Mouse (Mus musculus) adrenal gland, adult 18-20 months (tissue): ENCODE results near the gene Klhl33. TPM values are rescaled to one million over a fixed set of nuclear protein-coding genes. Genes with fewer than 3 reads are reported as not detected.
"Not testable (repeated sequence)": the region's sequence is repeated elsewhere in the genome, so short reads cannot be mapped to it uniquely, and the experiment has no call there.

Experiments
- DNase-seq, 2 experiments: peaks; one replicate each; pipeline ENCODE4 v3.0.0; 2021 to 2022; ENCODE audit warnings: low spot score in 2 of 2
- long read RNA-seq, 2 experiments: library from polyadenylated mRNA; stranded (forward); transcript quantifications; one replicate each; pipeline ENCODE4 v2.0.0; 2021
- total RNA-seq, 2 experiments: library from RNA; stranded (reverse); gene quantifications; 1 replicate in 1 of 2; 2 replicates in 1 of 2; pipeline ENCODE4 v1.2.3; 2021

The Klhl33 gene
- 1 to 10 TPM in 1 of 2 experiments, under 1 TPM in 1; 0.83 to 1.3 TPM for total RNA-seq
- long read RNA-seq, experiment 1: 0 reads
- long read RNA-seq, experiment 2, full-length matches to known transcripts: 1 of 3 reads
- long read RNA-seq, experiment 2, partial matches to known transcripts: 0 of 3 reads
- long read RNA-seq, experiment 2, other reads (novel, unspliced or antisense): 2 of 3 reads

DNA sequence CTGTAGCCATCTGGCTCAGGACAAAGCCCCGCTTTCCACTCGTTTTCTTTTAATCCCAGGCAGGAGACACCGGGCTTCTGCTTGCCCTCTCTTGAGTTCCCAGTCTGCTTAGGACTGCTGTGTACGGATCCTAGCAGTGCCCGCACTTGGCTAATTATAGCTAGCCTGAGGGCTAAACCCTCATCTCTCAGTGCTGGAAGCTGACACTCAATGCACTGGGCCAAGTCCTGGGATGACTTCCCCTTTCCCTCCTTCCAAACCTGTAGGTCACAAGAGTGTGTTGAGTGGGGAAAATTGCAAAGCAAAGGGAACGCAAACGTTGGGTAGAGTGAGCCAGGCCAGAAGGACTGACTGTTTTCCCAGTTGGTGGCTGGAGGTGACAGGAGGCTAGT is at the start of gene Klhl33:
Gene Klhl33 (minus strand): TSS at position 134 of the 392 bp plus-strand sequence.
- DNase-seq: no peak

DNA sequence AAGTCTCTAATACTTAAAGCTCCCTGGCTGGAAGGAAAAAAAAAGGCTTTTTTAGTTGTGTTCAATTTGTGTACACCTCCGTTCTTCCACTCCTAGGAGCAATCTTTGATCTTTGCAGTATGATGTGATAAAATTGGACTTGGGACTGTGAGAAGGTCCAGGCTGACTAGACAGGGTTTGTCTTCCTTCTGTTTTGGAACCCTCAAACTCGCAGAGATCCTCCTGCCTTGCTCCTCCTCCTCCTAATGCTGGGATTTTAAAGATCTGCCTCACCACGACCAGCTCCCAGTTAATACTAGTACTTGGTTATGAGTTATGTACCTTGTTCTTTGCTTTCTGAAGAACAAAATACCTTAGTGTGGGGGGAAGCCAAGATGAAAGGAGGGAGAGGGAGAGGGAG is 48.2 kb upstream of the Klhl33 start:
- DNase-seq: not testable (repeated sequence)

DNA sequence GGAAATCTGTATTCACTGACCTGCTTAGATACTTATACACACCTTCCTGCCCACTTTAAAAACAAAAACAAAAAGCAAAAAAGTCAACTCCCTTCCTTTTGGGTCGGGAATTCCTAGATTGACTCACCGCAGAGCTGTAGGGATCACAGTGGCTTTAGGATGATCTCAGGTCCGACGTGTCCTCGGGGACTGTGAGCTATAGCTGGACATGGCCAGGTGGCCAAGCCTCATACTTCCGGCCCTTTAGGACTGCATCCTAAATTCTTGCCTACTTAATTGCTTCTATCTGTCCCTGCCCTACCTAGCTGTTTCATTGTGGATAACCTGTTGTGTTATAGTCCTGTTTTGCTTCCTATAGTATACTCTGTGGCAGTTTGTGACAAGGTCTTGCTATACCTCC is 47.8 kb upstream of the Klhl33 start:
- not testable (repeated sequence) for DNase-seq

DNA sequence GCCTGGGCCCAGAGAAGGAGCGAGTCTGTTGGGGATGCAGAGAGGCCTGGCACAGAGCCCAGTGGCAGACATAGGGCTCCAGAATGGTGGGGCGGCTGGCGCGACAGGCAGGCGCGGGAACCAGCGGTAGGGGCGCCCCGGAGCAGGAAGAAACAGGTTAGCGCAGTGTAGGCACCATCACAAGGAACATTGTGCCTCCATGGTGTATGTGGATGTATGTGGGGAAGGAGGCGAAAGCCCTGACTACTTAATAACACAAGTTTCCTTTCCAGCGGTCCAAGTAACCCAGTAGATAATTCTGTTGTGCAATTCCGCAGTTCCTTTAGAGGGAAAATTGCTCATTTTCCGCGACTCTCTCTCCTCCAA is 47.3 kb upstream of the Klhl33 start:
- DNase-seq: not testable (repeated sequence)

GRCm38 (mm10) chr14:50943932-50944667 is 46.8 kb upstream of the Klhl33 start, which contains the start of gene Gm49342:
TSS of gene Gm49342 (plus strand) at chr14:50944517.
- DNase-seq: peak; percentile 97 to 99

DNA sequence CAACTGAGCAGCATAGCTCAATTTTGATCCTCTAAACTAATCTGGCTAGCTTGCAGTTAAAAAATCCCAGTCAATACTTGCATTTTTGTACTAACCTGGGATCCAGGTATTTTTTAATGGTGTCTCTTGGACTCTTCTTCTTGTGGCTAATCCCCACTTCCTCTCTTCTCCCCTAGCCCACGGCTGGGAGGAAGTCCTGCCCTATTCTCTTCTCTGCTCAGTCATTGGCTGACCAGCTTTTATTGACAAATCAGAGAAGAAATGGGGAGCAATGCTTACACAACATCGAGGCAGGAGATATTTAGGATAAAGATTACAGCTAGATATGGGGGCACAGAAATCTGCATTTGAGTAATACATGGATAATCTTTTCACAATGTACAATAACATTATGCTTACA is 41.6 kb upstream of the Klhl33 start:
- DNase-seq: no peak

GRCm38 (mm10) chr14:50938119-50938908 is 41.0 kb upstream of the Klhl33 start:
- DNase-seq: no peak

GRCm38 (mm10) chr14:50936649-50937048 is 39.3 kb upstream of the Klhl33 start:
- DNase-seq: no peak

DNA sequence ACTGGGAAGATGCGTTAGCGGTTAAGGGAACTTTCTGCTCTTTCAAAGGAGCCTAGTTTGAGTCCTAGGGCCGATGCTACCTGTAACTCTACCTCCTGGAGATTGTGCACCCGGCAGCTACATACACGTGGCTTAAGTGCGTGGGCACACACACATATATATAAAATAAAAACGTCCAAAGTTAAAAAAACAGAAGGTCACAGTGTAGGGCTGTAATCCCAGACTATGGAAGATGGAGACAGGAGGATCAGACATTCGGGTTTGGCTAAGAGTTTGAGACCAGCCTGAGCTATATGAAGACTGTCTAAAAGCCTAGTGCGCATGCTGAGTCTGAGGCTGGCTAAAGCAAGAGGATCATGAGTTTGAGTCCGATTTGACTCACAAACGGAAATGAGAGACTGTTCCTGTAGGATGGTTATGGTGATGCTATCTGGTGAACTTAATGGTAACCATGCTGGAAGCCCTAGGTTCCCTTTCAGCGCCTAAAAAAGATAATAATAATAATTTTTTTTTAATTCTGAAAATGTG is 34.2 kb upstream of the Klhl33 start:
- no peak for DNase-seq

GRCm38 (mm10) chr14:50930754-50931492 is 33.6 kb upstream of the Klhl33 start, which contains the start of the genes Pip4p1 and Pnp:
TSS of gene Pip4p1 (minus strand) at chr14:50930856.
TSS of gene Pnp (plus strand) at chr14:50931082.
- DNase-seq: peak; percentile 98

GRCm38 (mm10) chr14:50930377-50930753 is 33.1 kb upstream of the Klhl33 start:
- DNase-seq: no peak

GRCm38 (mm10) chr14:50929951-50930350 is 32.6 kb upstream of the Klhl33 start:
- no peak for DNase-seq

DNA sequence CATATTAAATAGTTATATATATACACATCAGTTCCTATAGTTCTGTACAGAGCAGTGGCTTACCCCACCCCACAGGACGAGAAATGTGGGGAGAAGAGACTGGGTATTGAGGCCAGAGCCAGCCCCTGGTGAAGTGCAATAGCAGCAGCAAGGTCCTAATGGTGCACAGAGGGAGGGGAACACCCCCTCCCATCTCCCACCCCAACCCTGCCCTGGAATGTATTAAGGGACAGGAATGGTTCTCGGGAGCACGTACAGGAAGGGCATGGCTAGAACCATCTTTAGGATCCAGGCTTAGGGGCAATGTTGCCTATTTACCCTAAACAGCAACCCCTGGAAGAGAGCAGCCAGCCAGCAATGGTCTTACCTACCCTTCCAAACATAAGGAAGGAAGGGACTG is 30.1 kb upstream of the Klhl33 start:
- no peak for DNase-seq

GRCm38 (mm10) chr14:50925111-50925920 is 28.0 kb upstream of the Klhl33 start:
- no peak for DNase-seq

GRCm38 (mm10) chr14:50924281-50925064 is 27.2 kb upstream of the Klhl33 start, which contains the start of the genes Osgep and Apex1:
TSS of gene Osgep (minus strand) at chr14:50924893.
TSS of gene Apex1 (plus strand) at chr14:50924968.
- peak; percentile 91 to 92 for DNase-seq

- DNase-seq: not testable (repeated sequence)
Observed at GRCm38 (mm10) chr14:50923437-50923836, 26.1 kb upstream of the Klhl33 start.

DNA sequence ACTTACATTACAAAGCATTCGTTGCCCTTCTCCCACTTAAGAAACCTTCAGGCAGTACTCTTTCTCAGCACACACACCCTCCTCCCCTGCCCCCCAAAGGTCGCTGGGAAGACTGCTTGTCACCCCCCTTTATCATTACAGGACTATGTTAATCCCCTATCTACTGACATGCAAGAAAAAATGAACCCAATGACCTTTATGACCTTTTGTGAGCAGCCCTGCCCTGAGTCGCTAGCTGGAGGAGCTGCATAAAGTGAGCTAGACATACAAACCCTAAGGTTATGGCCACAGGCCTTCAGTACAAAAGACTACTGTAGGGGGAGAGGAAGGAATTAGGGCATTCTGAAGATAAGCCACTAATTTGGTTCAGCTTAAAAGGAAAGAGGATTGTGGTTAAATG is 14.0 kb upstream of the Klhl33 start:
- no peak for DNase-seq

DNA sequence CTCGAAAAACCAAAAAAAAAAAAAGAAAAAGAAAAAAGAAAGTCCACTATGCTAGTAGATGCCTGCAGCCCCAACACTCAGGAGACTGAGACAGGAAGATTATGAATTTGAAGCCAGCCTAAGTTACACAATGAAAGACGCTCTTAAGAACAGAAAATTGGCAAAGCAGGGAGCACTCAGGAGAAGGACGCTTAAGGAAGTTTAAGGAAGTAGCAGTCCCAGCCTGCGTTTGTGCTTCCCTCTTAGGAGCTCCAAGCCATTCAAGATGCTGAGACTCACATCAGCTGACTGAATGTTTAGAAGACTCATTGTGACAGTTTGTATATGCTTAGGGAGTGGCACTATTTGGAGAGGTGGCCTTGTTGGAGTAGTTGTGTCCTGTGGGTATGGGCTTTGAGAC is 10.8 kb upstream of the Klhl33 start:
- DNase-seq: no peak

GRCm38 (mm10) chr14:50905327-50905726 is 8.0 kb upstream of the Klhl33 start:
- not testable (repeated sequence) for DNase-seq
